Mouse (Mus musculus): ENCODE measurements around the gene Hsbp1. TPM values are rescaled to one million over a fixed set of nuclear protein-coding genes. Genes with fewer than 3 reads are reported as not detected.

Hsbp1 gene
- total RNA-seq, 2 experiments from 2014 or later: 189 to 201 TPM

DNA sequence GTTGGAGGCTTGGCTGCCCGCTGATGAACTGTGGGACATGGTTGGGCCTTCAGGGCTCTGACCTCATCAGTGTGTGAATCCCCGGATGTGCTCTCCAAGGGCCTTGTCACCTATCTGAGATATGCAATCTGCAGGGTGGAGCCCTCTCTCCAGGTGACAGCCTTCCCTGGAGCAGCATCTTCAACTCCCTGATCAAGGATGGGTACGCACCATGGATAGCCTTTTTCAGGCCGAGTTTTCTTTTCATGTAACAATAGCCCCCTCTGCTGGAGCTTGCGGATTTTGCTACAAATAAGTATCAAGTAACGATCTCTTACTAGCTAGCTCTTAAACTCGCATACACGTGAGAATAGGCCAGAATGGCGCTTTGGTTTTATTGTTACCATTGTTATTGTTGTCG is 40.2 kb downstream of the Hsbp1 start:
- peak; percentile 64 to 68 for DNase-seq (ENCODE audit: low spot score in 2 of 2)

DNA sequence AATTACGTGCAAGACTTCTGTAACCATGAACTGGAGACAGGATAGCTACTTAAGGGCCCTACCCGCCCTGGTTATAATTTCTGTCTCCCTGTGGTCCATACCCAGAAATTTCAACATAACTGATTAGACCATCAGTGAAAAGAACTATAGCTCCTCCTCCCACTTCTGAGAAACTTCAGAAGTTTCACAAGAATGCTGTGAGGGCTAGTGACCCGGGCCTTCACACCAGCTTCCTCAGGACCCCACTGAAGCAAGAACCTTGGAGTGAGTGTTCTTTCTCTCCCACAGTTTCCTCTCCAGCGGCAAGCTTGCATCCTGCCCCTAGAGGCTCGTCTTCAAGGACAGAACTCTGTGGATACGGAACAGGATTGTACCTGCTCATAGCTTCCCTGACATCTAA is 41.6 kb downstream of the Hsbp1 start:
- no peak for DNase-seq (ENCODE audit: low spot score in 2 of 2)

DNA sequence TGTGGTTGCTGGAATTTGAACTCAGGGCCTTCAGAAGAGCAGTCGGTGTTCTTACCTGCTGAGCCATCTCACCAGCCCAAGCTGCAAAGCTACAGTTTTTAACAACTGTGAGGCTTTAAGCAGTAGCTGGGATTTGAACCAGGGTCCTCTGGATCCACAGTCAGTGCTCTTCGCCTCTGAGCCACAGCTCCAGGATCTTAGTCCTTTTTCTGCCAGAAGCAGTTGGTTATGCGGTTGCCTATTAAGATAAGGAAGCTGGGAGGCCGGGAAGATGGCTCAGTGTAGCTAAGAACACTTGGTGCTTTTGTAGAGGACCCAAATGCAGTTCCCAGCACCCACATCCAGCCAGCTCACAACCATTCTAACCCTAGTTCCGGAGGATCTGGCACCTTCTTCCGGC is 42.7 kb downstream of the Hsbp1 start:
- no peak for DNase-seq (ENCODE audit: low spot score in 2 of 2)

DNA sequence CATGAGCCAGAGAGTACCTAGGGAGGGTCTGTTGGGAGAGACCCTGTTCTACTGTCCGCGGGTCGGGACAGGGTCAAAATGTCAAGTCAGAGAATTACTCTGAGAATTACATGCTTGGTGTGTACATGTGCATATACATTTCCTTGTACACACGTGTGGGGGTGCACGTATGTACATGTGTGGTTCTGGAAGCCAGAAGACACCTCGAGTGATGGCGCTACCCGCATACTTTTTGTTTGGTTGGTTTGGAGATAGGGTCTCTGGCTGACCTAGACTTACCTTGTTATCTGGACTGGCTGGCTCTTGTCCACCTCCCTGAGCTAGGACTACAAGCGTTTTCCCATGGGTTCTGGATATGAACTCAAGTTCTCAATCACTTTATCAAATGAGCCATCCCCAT is 49.8 kb downstream of the Hsbp1 start:
- DNase-seq (ENCODE audit: low spot score in 2 of 2): no peak

DNA sequence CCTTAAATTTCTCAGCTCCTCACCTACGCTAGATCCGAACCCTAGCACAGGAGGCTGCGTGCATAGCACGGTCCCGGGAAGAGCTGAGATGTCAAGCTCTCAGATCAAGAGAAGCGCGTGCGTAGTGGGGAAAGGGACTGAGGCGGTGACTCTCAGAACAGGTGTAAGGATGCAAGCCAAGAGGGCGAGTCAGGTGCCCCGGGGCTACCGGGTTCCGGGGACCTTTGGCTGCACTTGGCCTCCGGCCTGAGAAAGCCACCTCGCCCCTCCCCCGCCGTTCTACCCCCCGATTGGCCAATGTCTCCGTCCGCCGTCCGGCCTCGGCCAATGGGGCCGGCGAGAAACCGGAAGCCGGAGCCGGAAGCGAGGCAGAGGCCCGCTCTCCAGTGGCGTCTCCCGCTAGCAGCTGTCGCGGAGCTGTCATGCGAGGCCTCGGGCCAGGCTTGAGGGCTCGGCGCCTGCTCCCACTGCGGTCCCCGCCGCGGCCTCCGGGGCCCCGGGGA is 50.3 kb downstream of the Hsbp1 start, which contains the start of gene Mlycd:
Mlycd (plus strand) TSS at position 355 of the 503 bp plus-strand sequence.
- DNase-seq (ENCODE audit: low spot score in 2 of 2): peak; percentile 87 to 88

DNA sequence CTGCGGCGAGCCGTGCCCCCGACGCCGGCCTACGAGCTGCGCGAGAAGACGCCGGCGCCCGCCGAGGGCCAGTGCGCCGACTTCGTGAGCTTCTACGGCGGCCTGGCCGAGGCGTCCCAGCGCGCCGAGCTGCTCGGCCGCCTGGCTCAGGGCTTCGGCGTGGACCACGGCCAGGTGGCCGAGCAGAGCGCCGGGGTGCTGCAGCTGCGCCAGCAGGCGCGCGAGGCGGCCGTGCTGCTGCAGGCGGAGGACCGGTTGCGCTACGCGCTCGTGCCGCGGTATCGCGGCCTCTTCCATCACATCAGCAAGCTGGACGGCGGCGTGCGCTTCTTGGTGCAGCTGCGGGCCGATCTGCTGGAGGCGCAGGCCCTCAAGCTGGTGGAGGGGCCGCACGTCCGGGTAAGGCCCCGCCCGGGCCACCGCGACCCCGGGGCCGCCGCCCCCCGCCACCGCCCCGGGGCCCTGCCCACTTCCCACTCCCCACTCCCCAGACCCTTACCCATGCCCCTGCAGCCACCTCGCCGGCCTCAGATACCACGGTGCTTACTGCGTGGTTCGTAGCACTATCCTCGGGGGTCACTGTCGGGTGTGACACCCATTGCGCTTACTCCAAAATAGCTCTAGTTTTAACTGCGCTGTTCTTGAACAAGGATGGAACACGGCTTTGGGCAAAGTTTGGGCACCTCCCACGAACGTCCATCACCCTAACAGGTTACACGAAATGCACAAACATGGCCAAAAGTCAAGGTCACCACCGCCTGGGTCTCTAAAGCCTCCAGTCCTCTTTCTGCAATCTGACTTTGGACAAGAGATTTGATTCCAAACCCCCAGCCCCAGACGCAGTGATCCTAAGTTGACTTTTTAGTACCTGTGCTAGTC is 51.0 kb downstream of the Hsbp1 start:
- DNase-seq (ENCODE audit: low spot score in 2 of 2): no peak

Other genes with a start within 250 kb of the Hsbp1 start
- 10 to 100 TPM; 51.7 to 57.8 TPM for gene Mlycd, start 50.4 kb downstream of the Hsbp1 start, total RNA-seq (2021)
- gene Osgin1, start 89.6 kb downstream of the Hsbp1 start, total RNA-seq (2021): 100 to 1,000 TPM; 161 to 218 TPM
- gene Necab2, start 102.2 kb downstream of the Hsbp1 start, total RNA-seq (2021): 1 to 10 TPM; 6.2 to 8.6 TPM
- not detected for gene Slc38a8, start 157.2 kb downstream of the Hsbp1 start, total RNA-seq (2021)
- 10 to 100 TPM; 74.1 to 93.5 TPM for gene Mbtps1, start 214.2 kb downstream of the Hsbp1 start, total RNA-seq (2021)
- 10 to 100 TPM; 22.3 to 45.4 TPM for gene Hsdl1, start 230.7 kb downstream of the Hsbp1 start, total RNA-seq (2021)
- not detected for gene Dnaaf1, start 230.7 kb downstream of the Hsbp1 start, total RNA-seq (2021)